Mouse (Mus musculus): ENCODE results near the gene Snrpf. TPM values are rescaled to one million over a fixed set of nuclear protein-coding genes. Genes with fewer than 3 reads are reported as not detected.

Snrpf gene
- polyA plus RNA-seq, 1 experiment from 2014 or later = 57.9 TPM

- H3K4me3 ChIP-seq (ENCODE audit: low read depth, low read length) = peak overlapping the region; percentile 17
- H3K9ac ChIP-seq (ENCODE audit: low read depth, low read length) = no peak overlapping the region
- H3K27ac ChIP-seq (ENCODE audit: low read depth, low read length) = no peak overlapping the region
- H3K27me3 ChIP-seq (replicated peaks; ENCODE audit: control insufficient read depth, insufficient read depth, low read length) = no peaks in the 10 kb centered on the region
- H3K4me2 ChIP-seq (replicated peaks; ENCODE audit: low read depth) = peak overlapping the region; percentile 59
- H3K9me3 ChIP-seq (ENCODE audit: control insufficient read depth) = no peaks in the 10 kb centered on the region
- no peak for TF ChIP-seq CTCF (IDR thresholded peaks at IDR 0.05; ENCODE audit: low read depth)
- H3K36me3 ChIP-seq (ENCODE audit: control insufficient read depth, insufficient read depth) = no peaks in the 10 kb centered on the region
- ATAC-seq = peak; percentile 72
- 21% methylated on average over 10 of the region's 10 CpGs for WGBS
- H3K4me1 ChIP-seq (replicated peaks; ENCODE audit: control insufficient read depth, insufficient read depth, low read length) = no peaks in the 10 kb centered on the region
Observed at GRCm38 (mm10) chr10:93624151-93624550, 34.6 kb upstream of the Snrpf start.

- peak; percentile 90 for ATAC-seq
- peak overlapping the region; percentile 17 for H3K4me3 ChIP-seq (ENCODE audit: low read depth, low read length)
- 8% methylated on average over 9 of the region's 9 CpGs for WGBS
Observed at GRCm38 (mm10) chr10:93623725-93624124, 34.2 kb upstream of the Snrpf start.

GRCm38 (mm10) chr10:93620438-93621179, 31.1 kb upstream of the Snrpf start:
- Histone ChIP-seq H3K9me3 (ENCODE audit: control insufficient read depth) (no peaks in the 10 kb centered on the region), H3K4me3 (ENCODE audit: low read depth, low read length) (no peak overlapping the region), H3K36me3 (ENCODE audit: control insufficient read depth, insufficient read depth) (no peaks in the 10 kb centered on the region), H3K4me2 (replicated peaks; ENCODE audit: low read depth) (no peak overlapping the region), H3K27ac (ENCODE audit: low read depth, low read length) (no peak overlapping the region), H3K27me3 (replicated peaks; ENCODE audit: control insufficient read depth, insufficient read depth, low read length) (no peaks in the 10 kb centered on the region), H3K4me1 (replicated peaks; ENCODE audit: control insufficient read depth, insufficient read depth, low read length) (no peaks in the 10 kb centered on the region), H3K9ac (ENCODE audit: low read depth, low read length) (no peak overlapping the region)
- TF ChIP-seq CTCF (IDR thresholded peaks at IDR 0.05; ENCODE audit: low read depth) = no peak
- 52% methylated on average over 7 of the region's 7 CpGs for WGBS
- ATAC-seq = no peak

More at GRCm38 (mm10) chr10:93623725-93624124, 34.2 kb upstream of the Snrpf start:
- Histone ChIP-seq H3K27me3 (replicated peaks; ENCODE audit: control insufficient read depth, insufficient read depth, low read length) (no peaks in the 10 kb centered on the region), H3K4me2 (replicated peaks; ENCODE audit: low read depth) (peak overlapping the region; percentile 59), H3K9ac (ENCODE audit: low read depth, low read length) (no peak overlapping the region), H3K4me1 (replicated peaks; ENCODE audit: control insufficient read depth, insufficient read depth, low read length) (no peaks in the 10 kb centered on the region), H3K9me3 (ENCODE audit: control insufficient read depth) (no peaks in the 10 kb centered on the region), H3K27ac (ENCODE audit: low read depth, low read length) (no peak overlapping the region), H3K36me3 (ENCODE audit: control insufficient read depth, insufficient read depth) (no peaks in the 10 kb centered on the region)
- TF ChIP-seq CTCF (IDR thresholded peaks at IDR 0.05; ENCODE audit: low read depth) = no peak

- Histone ChIP-seq H3K4me2 (replicated peaks; ENCODE audit: low read depth) (no peak overlapping the region), H3K4me3 (ENCODE audit: low read depth, low read length) (no peak overlapping the region), H3K4me1 (replicated peaks; ENCODE audit: control insufficient read depth, insufficient read depth, low read length) (no peaks in the 10 kb centered on the region), H3K36me3 (ENCODE audit: control insufficient read depth, insufficient read depth) (no peaks in the 10 kb centered on the region), H3K27ac (ENCODE audit: low read depth, low read length) (no peak overlapping the region), H3K9ac (ENCODE audit: low read depth, low read length) (no peak overlapping the region), H3K9me3 (ENCODE audit: control insufficient read depth) (no peaks in the 10 kb centered on the region), H3K27me3 (replicated peaks; ENCODE audit: control insufficient read depth, insufficient read depth, low read length) (no peaks in the 10 kb centered on the region)
- 75% methylated on average over 8 of the region's 8 CpGs for WGBS
- no peak for TF ChIP-seq CTCF (IDR thresholded peaks at IDR 0.05; ENCODE audit: low read depth)
- ATAC-seq = no peak
Observed at GRCm38 (mm10) chr10:93614850-93615249, 25.3 kb upstream of the Snrpf start.

- peak; percentile 90 for TF ChIP-seq CTCF (IDR thresholded peaks at IDR 0.05; ENCODE audit: low read depth)
- Histone ChIP-seq H3K27ac (ENCODE audit: low read depth, low read length) (no peak overlapping the region), H3K36me3 (ENCODE audit: control insufficient read depth, insufficient read depth) (no peaks in the 10 kb centered on the region), H3K9me3 (ENCODE audit: control insufficient read depth) (no peaks in the 10 kb centered on the region), H3K9ac (ENCODE audit: low read depth, low read length) (no peak overlapping the region), H3K4me1 (replicated peaks; ENCODE audit: control insufficient read depth, insufficient read depth, low read length) (no peaks in the 10 kb centered on the region), H3K4me2 (replicated peaks; ENCODE audit: low read depth) (no peak overlapping the region), H3K4me3 (ENCODE audit: low read depth, low read length) (no peak overlapping the region), H3K27me3 (replicated peaks; ENCODE audit: control insufficient read depth, insufficient read depth, low read length) (no peaks in the 10 kb centered on the region)
- ATAC-seq = no peak
- 46% methylated on average over 18 of the region's 18 CpGs for WGBS
Observed at GRCm38 (mm10) chr10:93611419-93612007, 22.0 kb upstream of the Snrpf start.

- H3K4me2 ChIP-seq (replicated peaks; ENCODE audit: low read depth) = no peak overlapping the region
- no peaks in the 10 kb centered on the region for H3K9me3 ChIP-seq (ENCODE audit: control insufficient read depth)
- H3K4me3 ChIP-seq (ENCODE audit: low read depth, low read length) = no peak overlapping the region
- no peak overlapping the region for H3K9ac ChIP-seq (ENCODE audit: low read depth, low read length)
- H3K27ac ChIP-seq (ENCODE audit: low read depth, low read length) = no peak overlapping the region
- H3K36me3 ChIP-seq (ENCODE audit: control insufficient read depth, insufficient read depth) = no peaks in the 10 kb centered on the region
- 94% methylated on average over 1 of the region's 1 CpGs for WGBS
- H3K27me3 ChIP-seq (replicated peaks; ENCODE audit: control insufficient read depth, insufficient read depth, low read length) = no peaks in the 10 kb centered on the region
- TF ChIP-seq CTCF (IDR thresholded peaks at IDR 0.05; ENCODE audit: low read depth) = no peak
- no peak for ATAC-seq
- H3K4me1 ChIP-seq (replicated peaks; ENCODE audit: control insufficient read depth, insufficient read depth, low read length) = no peaks in the 10 kb centered on the region
Observed at GRCm38 (mm10) chr10:93610896-93611295, 21.4 kb upstream of the Snrpf start.
